Mouse (Mus musculus): ENCODE measurements at regions not wholly inside any gene's neighbourhood (a gene's known extent, or its start where the extent isn't known, plus 50 kb on each side); places are given as distances from the start of the nearest gene placed in this dataset.

DNA sequence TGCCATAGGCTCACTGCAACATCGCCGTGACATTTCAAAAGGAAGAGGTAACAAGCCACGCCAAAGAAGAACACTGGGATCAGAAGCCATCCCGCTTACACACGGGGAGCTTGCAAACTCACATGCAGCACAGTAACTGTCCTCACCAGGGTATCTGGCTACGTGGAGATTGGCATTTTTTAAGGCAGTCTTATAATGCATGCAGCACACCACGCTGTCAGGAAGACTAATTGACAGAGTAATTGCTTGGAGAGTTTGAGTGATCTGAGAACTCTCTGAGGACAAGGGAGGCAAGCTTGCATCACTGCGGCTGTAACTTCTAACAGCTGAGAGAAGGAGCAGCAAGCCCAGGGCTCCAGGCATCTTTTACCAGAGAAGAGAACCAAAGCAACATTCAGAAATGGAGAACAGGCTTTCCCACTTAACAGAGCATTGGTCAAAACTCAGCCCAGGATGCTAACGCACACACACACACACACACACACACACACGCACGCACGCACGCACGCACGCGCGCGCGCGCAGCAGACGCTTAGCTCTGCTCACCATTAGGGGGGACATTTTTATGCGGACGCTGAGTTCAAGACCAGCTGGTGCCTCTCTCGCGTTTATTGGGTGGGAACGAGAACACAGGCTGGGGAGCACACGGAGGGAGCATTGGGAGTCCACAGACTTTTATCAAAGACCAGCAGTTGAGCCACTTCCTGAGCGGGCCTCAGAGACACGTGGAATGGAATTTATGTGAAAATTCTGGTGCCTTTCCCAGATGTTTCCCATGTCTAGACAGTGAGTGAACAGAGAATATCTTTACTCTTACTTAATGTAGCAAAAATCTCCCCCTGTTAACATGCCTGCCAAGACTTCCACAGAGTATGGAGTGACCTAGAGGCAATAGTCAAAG, 66.6 kb downstream of the 1700129C05Rik start:
- H3K27me3 ChIP-seq (replicated peaks), result no peaks in the 10 kb centered on the region
- no peaks in the 10 kb centered on the region for H3K4me1 ChIP-seq (ENCODE audit: control insufficient read depth in 1 of 2, insufficient read depth in 2 of 2)
- H3K4me2 ChIP-seq (ENCODE audit: insufficient read depth, low read depth, poor library complexity, severe bottlenecking), result no peak overlapping the region
- no peak for DNase-seq (ENCODE audit: extremely low read depth)
- TF ChIP-seq NELFE (IDR thresholded peaks at IDR 0.05; ENCODE audit: low read depth, low read length) (no peak), GABPA (IDR thresholded peaks at IDR 0.05; ENCODE audit: insufficient replicate concordance, low read depth, low read length) (no peak), PAX5 (IDR thresholded peaks at IDR 0.05; ENCODE audit: low read length) (no peak), ETS1 (conservative IDR thresholded peaks at IDR 0.05; ENCODE audit: low read depth, low read length) (no peak), CTCF (conservative IDR thresholded peaks at IDR 0.05 in 1 of 2, IDR thresholded peaks at IDR 0.05 in 1 of 2; ENCODE audit: low read depth in 2 of 2, low read length in 2 of 2) (no peak), RAD21 (IDR thresholded peaks at IDR 0.05; ENCODE audit: low read depth, low read length) (no peak), MYC (IDR thresholded peaks at IDR 0.05; ENCODE audit: low read depth, low read length) (no peak)
- H3K36me3 ChIP-seq (replicated peaks in 1 of 2; ENCODE audit: control insufficient read depth in 1 of 2, insufficient read depth in 1 of 2, low read length in 1 of 2), result no peaks in the 10 kb centered on the region
- H3K4me3 ChIP-seq (replicated peaks in 1 of 3; ENCODE audit: low read depth in 2 of 3, low read length in 2 of 3, poor library complexity in 1 of 3), result no peak overlapping the region
- H3K9me3 ChIP-seq (replicated peaks; ENCODE audit: low read length), result peaks cover 4% of the 10 kb centered on the region
- H3K27ac ChIP-seq (ENCODE audit: insufficient read depth, low read depth), result no peak overlapping the region
- H3K79me2 ChIP-seq (replicated peaks; ENCODE audit: control insufficient read depth, extremely low read depth, insufficient read depth, poor library complexity, severe bottlenecking), result no peaks in the 10 kb centered on the region
- H3K9ac ChIP-seq (ENCODE audit: insufficient read depth, low read depth), result no peak overlapping the region
- in situ Hi-C loops (cut with MboI; ENCODE audit: low pct_ligation_motif_present, low pct_unique_long_range_greater_than_20kb, low sequenced_read_pairs) (loop anchor here (25.0 kb wide), 1 partner anchor 364 kb away; no protein-coding TSS in a partner anchor), dilution Hi-C loops (cut with MboI; ENCODE audit: extremely low pct_ligation_motif_present, extremely low pct_unique_long_range_greater_than_20kb, low sequenced_read_pairs) (no loop called here)

DNA sequence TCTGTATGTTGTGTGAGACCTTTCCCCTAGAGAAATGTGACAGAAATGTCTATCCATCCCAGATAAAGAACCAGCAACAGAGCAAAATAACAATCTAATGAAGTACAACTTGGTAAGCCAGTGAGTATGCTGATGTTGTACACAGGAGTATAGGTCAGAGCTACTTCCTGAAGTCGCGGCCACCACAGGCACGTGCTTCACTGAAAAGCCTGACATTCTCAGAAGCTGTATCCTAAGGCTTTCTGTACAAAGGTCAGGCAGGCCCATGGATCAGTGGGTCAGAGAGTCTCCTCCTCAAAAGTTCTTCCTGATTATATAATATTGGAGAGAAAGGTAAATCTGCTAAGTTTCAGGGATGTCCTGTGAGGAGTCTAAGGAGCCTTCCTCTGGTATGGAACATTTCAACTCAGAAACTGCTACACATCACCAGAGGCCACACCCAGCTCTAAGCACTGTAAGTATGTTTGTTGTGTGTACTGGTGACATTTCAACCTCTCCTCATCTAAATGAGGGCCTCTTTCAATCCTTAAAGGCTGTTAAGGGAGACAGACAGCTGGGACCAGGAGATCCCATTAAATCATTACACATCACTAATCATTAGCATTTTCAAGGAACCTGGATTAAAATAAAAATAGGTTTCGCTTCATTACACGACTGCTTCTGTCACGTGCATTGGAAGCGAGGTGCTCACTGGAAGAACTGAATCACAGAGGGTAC, 70.2 kb downstream of the 1700129C05Rik start:
- no peak for TF ChIP-seq GABPA (IDR thresholded peaks at IDR 0.05; ENCODE audit: insufficient replicate concordance, low read depth, low read length)
- TF ChIP-seq JUN (IDR thresholded peaks at IDR 0.05; ENCODE audit: insufficient read depth, low read depth, low read length), result no peak
- TF ChIP-seq NELFE (IDR thresholded peaks at IDR 0.05; ENCODE audit: low read depth, low read length), result no peak
- TF ChIP-seq TBP (conservative IDR thresholded peaks at IDR 0.05; ENCODE audit: low read depth, low read length), result no peak
- TF ChIP-seq EP300 (IDR thresholded peaks at IDR 0.05; ENCODE audit: low read length), result no peak
- TF ChIP-seq NRF1 (IDR thresholded peaks at IDR 0.05; ENCODE audit: low read depth, low read length), result no peak
- TF ChIP-seq USF2 (conservative IDR thresholded peaks at IDR 0.05; ENCODE audit: low read depth, low read length), result no peak
- no peak for TF ChIP-seq IRF4 (IDR thresholded peaks at IDR 0.05; ENCODE audit: low read depth, low read length)
- no peak for TF ChIP-seq CTCF (conservative IDR thresholded peaks at IDR 0.05 in 1 of 2, IDR thresholded peaks at IDR 0.05 in 1 of 2; ENCODE audit: low read depth in 2 of 2, low read length in 2 of 2)
- no peak for TF ChIP-seq RAD21 (IDR thresholded peaks at IDR 0.05; ENCODE audit: low read depth, low read length)
- TF ChIP-seq POLR2AphosphoS2 (IDR thresholded peaks at IDR 0.05; ENCODE audit: low read depth, low read length), result no peak
- TF ChIP-seq ZMIZ1 (IDR thresholded peaks at IDR 0.05; ENCODE audit: low read depth, low read length), result no peak
- TF ChIP-seq ZNF384 (IDR thresholded peaks at IDR 0.05; ENCODE audit: low read depth, low read length), result no peak
- no peak for TF ChIP-seq PAX5 (IDR thresholded peaks at IDR 0.05; ENCODE audit: low read length)
- in situ Hi-C loops (cut with MboI; ENCODE audit: low pct_ligation_motif_present, low pct_unique_long_range_greater_than_20kb, low sequenced_read_pairs) (no loop called here), dilution Hi-C loops (cut with MboI; ENCODE audit: extremely low pct_ligation_motif_present, extremely low pct_unique_long_range_greater_than_20kb, low sequenced_read_pairs) (no loop called here)
- Histone ChIP-seq H3K4me2 (ENCODE audit: insufficient read depth, low read depth, poor library complexity, severe bottlenecking) (no peak overlapping the region), H3K27me3 (replicated peaks) (peaks cover 2% of the 10 kb centered on the region), H3K4me3 (replicated peaks in 1 of 3; ENCODE audit: low read depth in 2 of 3, low read length in 2 of 3, poor library complexity in 1 of 3) (no peak overlapping the region), H3K79me2 (replicated peaks; ENCODE audit: control insufficient read depth, extremely low read depth, insufficient read depth, poor library complexity, severe bottlenecking) (no peaks in the 10 kb centered on the region), H3K36me3 (replicated peaks in 1 of 2; ENCODE audit: control insufficient read depth in 1 of 2, insufficient read depth in 1 of 2, low read length in 1 of 2) (no peaks in the 10 kb centered on the region), H3K9me3 (replicated peaks; ENCODE audit: low read length) (peaks cover 4% of the 10 kb centered on the region), H3K4me1 (ENCODE audit: control insufficient read depth in 1 of 2, insufficient read depth in 2 of 2) (no peaks in the 10 kb centered on the region), H3K9ac (ENCODE audit: insufficient read depth, low read depth) (no peak overlapping the region), H3K27ac (ENCODE audit: insufficient read depth, low read depth) (no peak overlapping the region)
- no peak for DNase-seq (ENCODE audit: extremely low read depth)

Measured in CH12.LX (cell line).